Mouse (Mus musculus) liver, postnatal 0 days (tissue): Measurements from ENCODE around the gene Srsf3.

ENCODE experiments used
- CTCF ChIP-seq: sonication (generic); IDR thresholded peaks from 2 replicates; pipeline ENCODE4 v1.5.1; 2016; ENCODE audit warnings: antibody characterized with exemption, low read depth
- EP300 ChIP-seq: IDR thresholded peaks from 2 replicates; pipeline ENCODE4 v1.6.1; 2016; ENCODE audit warnings: antibody characterized with exemption, low read depth, mild to moderate bottlenecking

- TF ChIP-seq CTCF: peak; percentile 75
- TF ChIP-seq EP300: no peak
Measured at GRCm38 (mm10) chr17:29015638-29016037, 16.8 kb upstream of the Srsf3 start.
